Mouse (Mus musculus): ENCODE measurements around the gene Abcd1. TPM values are rescaled to one million over a fixed set of nuclear protein-coding genes. Genes with fewer than 3 reads are reported as not detected.
A peak's percentile ranks its signal among the peaks of the same experiment; 100 is the strongest.

The Abcd1 gene
- total RNA-seq (2014; rRNA removed) (11.7 and 13.8 TPM in 2 replicates), polyA plus RNA-seq (2015; fragmentation: Nextera tagmentation; extraction: Ambion mirVana) (6.7 and 7.6 TPM in 2 replicates)

GRCm38 (mm10) chrX:73716109-73716661, at the start of gene Abcd1, which contains the start of gene Bcap31:
TSS of gene Abcd1 (plus strand) at chrX:73716597.
TSS of gene Bcap31 (minus strand) at chrX:73716175.
- Histone ChIP-seq H3K4me2 (ENCODE audit: low read depth) (peak within 1 kb of the TSS; percentile 61), H3K9ac (peak within 1 kb of the TSS; percentile 59), H3K4me3 (ENCODE audit: low read depth, low read length) (peak within 1 kb of the TSS; percentile 48), H3K27ac (ENCODE audit: low read depth, low read length) (peak within 1 kb of the TSS; percentile 78), H3K9me3 (ENCODE audit: low read length) (no peaks in the 10 kb centered on the region), H3K4me1 (ENCODE audit: insufficient read depth) (no peaks in the 10 kb centered on the region), H3K27me3 (ENCODE audit: insufficient read depth, low read length) (no peaks in the 10 kb centered on the region), H3K36me3 (ENCODE audit: insufficient read depth) (no peaks in the 10 kb centered on the region)
- WGBS: 35% methylated on average over 44 of the region's 45 CpGs
- peak; percentile 32 for TF ChIP-seq CTCF (IDR thresholded peaks at IDR 0.05; ENCODE audit: low read depth)
- DNase-seq (peak; percentile 92), ATAC-seq (peak; percentile 92)

GRCm38 (mm10) chrX:73672031-73672431, 44.4 kb upstream of the Abcd1 start:
- DNase-seq: peak; percentile 52
- H3K9ac ChIP-seq: no peak overlapping the region
- H3K4me3 ChIP-seq (ENCODE audit: low read depth, low read length): no peak overlapping the region
- H3K27ac ChIP-seq (ENCODE audit: low read depth, low read length): 0 out of 2 replicates have a peak overlapping the region, but pooled peaks have one; percentile 29
- H3K36me3 ChIP-seq (ENCODE audit: insufficient read depth): 0 out of 2 replicates have a peak, but pooled peaks cover 4% of the 10 kb centered on the region
- H3K27me3 ChIP-seq (ENCODE audit: insufficient read depth, low read length): no peaks in the 10 kb centered on the region
- peak; percentile 54 for ATAC-seq
- 47% methylated on average over 4 of the region's 4 CpGs for WGBS
- H3K4me2 ChIP-seq (ENCODE audit: low read depth): no peak overlapping the region
- no peaks in the 10 kb centered on the region for H3K9me3 ChIP-seq (ENCODE audit: low read length)
- no peaks in the 10 kb centered on the region for H3K4me1 ChIP-seq (ENCODE audit: insufficient read depth)
- TF ChIP-seq CTCF (IDR thresholded peaks at IDR 0.05; ENCODE audit: low read depth): peak; percentile 53

- Histone ChIP-seq H3K27ac (ENCODE audit: low read depth, low read length) (peak within 1 kb of the TSS; percentile 62), H3K4me2 (ENCODE audit: low read depth) (peak within 1 kb of the TSS; percentile 61), H3K4me1 (ENCODE audit: insufficient read depth) (no peaks in the 10 kb centered on the region), H3K27me3 (ENCODE audit: insufficient read depth, low read length) (no peaks in the 10 kb centered on the region), H3K9ac (peak within 1 kb of the TSS; percentile 64), H3K36me3 (ENCODE audit: insufficient read depth) (0 out of 2 replicates have a peak, but pooled peaks cover 4% of the 10 kb centered on the region), H3K9me3 (ENCODE audit: low read length) (no peaks in the 10 kb centered on the region), H3K4me3 (ENCODE audit: low read depth, low read length) (peak within 1 kb of the TSS; percentile 53)
- WGBS: 38% methylated on average over 64 of the region's 72 CpGs
- TF ChIP-seq CTCF (IDR thresholded peaks at IDR 0.05; ENCODE audit: low read depth): no peak
- ATAC-seq (peak; percentile 73), DNase-seq (peak; percentile 74)
These were observed 43.3 kb upstream of the Abcd1 start, which contains the start of gene Slc6a8 for GRCm38 (mm10) chrX:73672879-73673618. TSS of gene Slc6a8 (plus strand) at chrX:73673150.

GRCm38 (mm10) chrX:73673619-73673967, 42.8 kb upstream of the Abcd1 start:
- no peaks in the 10 kb centered on the region for H3K4me1 ChIP-seq (ENCODE audit: insufficient read depth)
- no peaks in the 10 kb centered on the region for H3K9me3 ChIP-seq (ENCODE audit: low read length)
- DNase-seq: no peak
- H3K4me3 ChIP-seq (ENCODE audit: low read depth, low read length): peak overlapping the region; percentile 53
- WGBS: 42% methylated on average over 28 of the region's 42 CpGs
- H3K27ac ChIP-seq (ENCODE audit: low read depth, low read length): peak overlapping the region; percentile 62
- no peaks in the 10 kb centered on the region for H3K27me3 ChIP-seq (ENCODE audit: insufficient read depth, low read length)
- TF ChIP-seq CTCF (IDR thresholded peaks at IDR 0.05; ENCODE audit: low read depth): no peak
- peak; percentile 12; the same call in 1 of the 2 replicates for ATAC-seq
- peak overlapping the region; percentile 64 for H3K9ac ChIP-seq
- H3K4me2 ChIP-seq (ENCODE audit: low read depth): peak overlapping the region; percentile 61
- 0 out of 2 replicates have a peak, but pooled peaks cover 4% of the 10 kb centered on the region for H3K36me3 ChIP-seq (ENCODE audit: insufficient read depth)

- peak; percentile 57 for ATAC-seq
- no peaks in the 10 kb centered on the region for H3K4me1 ChIP-seq (ENCODE audit: insufficient read depth)
- peak overlapping the region; percentile 61 for H3K4me2 ChIP-seq (ENCODE audit: low read depth)
- TF ChIP-seq CTCF (IDR thresholded peaks at IDR 0.05; ENCODE audit: low read depth): no peak
- peak overlapping the region; percentile 62 for H3K27ac ChIP-seq (ENCODE audit: low read depth, low read length)
- H3K36me3 ChIP-seq (ENCODE audit: insufficient read depth): 0 out of 2 replicates have a peak, but pooled peaks cover 4% of the 10 kb centered on the region
- H3K9me3 ChIP-seq (ENCODE audit: low read length): no peaks in the 10 kb centered on the region
- no peaks in the 10 kb centered on the region for H3K27me3 ChIP-seq (ENCODE audit: insufficient read depth, low read length)
- peak overlapping the region; percentile 53 for H3K4me3 ChIP-seq (ENCODE audit: low read depth, low read length)
- H3K9ac ChIP-seq: peak overlapping the region; percentile 64
- peak; percentile 27 for DNase-seq
- 27% methylated on average over 20 of the region's 20 CpGs for WGBS
These were observed 42.3 kb upstream of the Abcd1 start for GRCm38 (mm10) chrX:73673968-73674661.

GRCm38 (mm10) chrX:73675231-73675630, 41.2 kb upstream of the Abcd1 start:
- Histone ChIP-seq H3K36me3 (ENCODE audit: insufficient read depth) (peaks cover 8% of the 10 kb centered on the region; the same call in 1 of the 2 replicates), H3K9me3 (ENCODE audit: low read length) (no peaks in the 10 kb centered on the region), H3K4me1 (ENCODE audit: insufficient read depth) (no peaks in the 10 kb centered on the region), H3K4me3 (ENCODE audit: low read depth, low read length) (peak overlapping the region; percentile 3; the same call in 1 of the 2 replicates), H3K27me3 (ENCODE audit: insufficient read depth, low read length) (no peaks in the 10 kb centered on the region), H3K27ac (ENCODE audit: low read depth, low read length) (no peak overlapping the region), H3K9ac (no peak overlapping the region), H3K4me2 (ENCODE audit: low read depth) (peak overlapping the region; percentile 61)
- ATAC-seq (no peak), DNase-seq (no peak)
- TF ChIP-seq CTCF (IDR thresholded peaks at IDR 0.05; ENCODE audit: low read depth): no peak
- 67% methylated on average over 2 of the region's 2 CpGs for WGBS
